ENCODE assay signal across 14 mouse cellular contexts in genomic region chr7:133205704-133206103, GRCm38 (mm10).
A peak's percentile ranks its signal among the peaks of the same experiment; 100 is the strongest.
DNase-seq lines count a peak whose midpoint lies in the region; ATAC-seq and TF ChIP-seq lines count a peak whose summit lies in the region.
"Had no signal": no experiment of that assay in that cellular context is flagged by ENCODE, and none has a peak within 500 bp of the region (broad histone marks: within the 10 kb centered on the region; RNA-seq: fewer than 3 reads in every experiment).

No protein-coding gene starts in this region.

- ATAC-seq in intestine, embryonic 14.5 days (replicated peaks; ENCODE audit: low FRiP score, low TSS enrichment, low read depth): no peak
- ATAC-seq in intestine, postnatal 0 days: no peak
- ATAC-seq: forebrain, embryonic 13.5 days had no signal

- 19% methylated on average over 7 of the region's 7 CpGs for WGBS in intestine, embryonic 14.5 days
- WGBS in intestine, postnatal 0 days: 22% methylated on average over 7 of the region's 7 CpGs
- 6% methylated on average over 7 of the region's 7 CpGs for WGBS in forebrain, embryonic 10.5 days

- TF ChIP-seq CTCF in intestine, postnatal 0 days (IDR thresholded peaks at IDR 0.05; ENCODE audit: low read depth): no peak

- no peak overlapping the region for H3K9ac ChIP-seq in intestine, embryonic 14.5 days (ENCODE audit: low read length)
- H3K9ac ChIP-seq in intestine, postnatal 0 days (ENCODE audit: low read depth, low read length): no peak overlapping the region
- H3K9ac ChIP-seq in ES-E14 (ENCODE audit: insufficient read depth, low read depth, low read length, poor library complexity, severe bottlenecking): no peak overlapping the region
- H3K9ac ChIP-seq: embryonic facial prominence, embryonic 12.5 days; forebrain, embryonic 13.5 days; limb, embryonic 13.5 days had no signal

- no peaks in the 10 kb centered on the region for H3K27me3 ChIP-seq in intestine, embryonic 14.5 days (replicated peaks; ENCODE audit: control insufficient read depth, insufficient read depth, low read length)
- no peaks in the 10 kb centered on the region for H3K27me3 ChIP-seq in intestine, postnatal 0 days (replicated peaks; ENCODE audit: control insufficient read depth, insufficient read depth, low read length)
- peaks cover 12% of the 10 kb centered on the region; the same call in 1 of the 2 replicates for H3K27me3 ChIP-seq in forebrain, embryonic 10.5 days (ENCODE audit: poor library complexity, severe bottlenecking)
- H3K27me3 ChIP-seq: embryonic facial prominence, embryonic 12.5 days had no signal

- intact Hi-C loops in heart, postnatal 14 days (cut with DNase I): no loop called here

- H3K27ac ChIP-seq in intestine, embryonic 14.5 days (ENCODE audit: low read depth): no peak overlapping the region
- H3K27ac ChIP-seq in intestine, postnatal 0 days (ENCODE audit: low read depth, low read length): no peak overlapping the region
- no peak overlapping the region for H3K27ac ChIP-seq in ES-E14 (ENCODE audit: insufficient read depth, low read depth, low read length, poor library complexity, severe bottlenecking)
- no peak overlapping the region for H3K27ac ChIP-seq in forebrain, embryonic 10.5 days
- H3K27ac ChIP-seq: embryonic facial prominence, embryonic 12.5 days; forebrain, embryonic 13.5 days; limb, embryonic 13.5 days had no signal

- no peaks in the 10 kb centered on the region for H3K36me3 ChIP-seq in intestine, embryonic 14.5 days (ENCODE audit: control insufficient read depth, insufficient read depth, low read length)
- no peaks in the 10 kb centered on the region for H3K36me3 ChIP-seq in intestine, postnatal 0 days (ENCODE audit: control insufficient read depth, insufficient read depth)
- H3K36me3 ChIP-seq in ES-E14 (ENCODE audit: control insufficient read depth, insufficient read depth, low read length, poor library complexity, severe bottlenecking): no peaks in the 10 kb centered on the region
- H3K36me3 ChIP-seq in forebrain, embryonic 10.5 days (replicated peaks): no peaks in the 10 kb centered on the region
- H3K36me3 ChIP-seq: embryonic facial prominence, embryonic 12.5 days; limb, embryonic 13.5 days had no signal

- no peak overlapping the region for H3K4me3 ChIP-seq in intestine, embryonic 14.5 days (ENCODE audit: low read depth, low read length)
- no peak overlapping the region for H3K4me3 ChIP-seq in intestine, postnatal 0 days (ENCODE audit: low read depth, low read length)
- no peak overlapping the region for H3K4me3 ChIP-seq in ES-E14 (ENCODE audit: insufficient read depth in 1 of 2, low read depth in 1 of 2, low read length in 2 of 2, poor library complexity in 1 of 2, severe bottlenecking in 1 of 2)
- no peak overlapping the region for H3K4me3 ChIP-seq in forebrain, embryonic 10.5 days
- H3K4me3 ChIP-seq: embryonic facial prominence, embryonic 12.5 days; forebrain, embryonic 13.5 days; limb, embryonic 13.5 days had no signal

- in situ Hi-C loops in ES-E14 (cut with MboI; ENCODE audit: low sequenced_read_pairs in 2 of 2, unreplicated experiment in 2 of 2): no loop called here

- no peaks in the 10 kb centered on the region for H3K9me3 ChIP-seq in intestine, embryonic 14.5 days (ENCODE audit: control insufficient read depth, low read length)
- no peaks in the 10 kb centered on the region for H3K9me3 ChIP-seq in intestine, postnatal 0 days (ENCODE audit: control insufficient read depth)
- no peaks in the 10 kb centered on the region for H3K9me3 ChIP-seq in ES-E14 (ENCODE audit: control insufficient read depth, insufficient read depth, low read depth, low read length)
- no peaks in the 10 kb centered on the region for H3K9me3 ChIP-seq in forebrain, embryonic 10.5 days
- H3K9me3 ChIP-seq: embryonic facial prominence, embryonic 12.5 days; forebrain, embryonic 13.5 days; limb, embryonic 13.5 days had no signal

- peak; percentile 27 for DNase-seq in embryo, embryonic 9.5 days (ENCODE audit: extremely low spot score)
- no peak for DNase-seq in embryo, embryonic 10.5 days (ENCODE audit: low spot score)
- DNase-seq in intestine, embryonic 14.5 days (ENCODE audit: low spot score): no peak
- peak; percentile 54 for DNase-seq in ES-E14 (ENCODE audit: low read depth, low spot score)
- peak; percentile 7 to 21 for DNase-seq in heart, postnatal 14 days
- DNase-seq in adipocyte (ENCODE audit: low spot score): no peak
- DNase-seq in forebrain, embryonic 10.5 days (ENCODE audit: extremely low spot score, low spot score): no peak
- DNase-seq: adrenal gland, postnatal 14 days; gastrocnemius, postnatal 25 days; lung, postnatal 10 days had no signal

- 0 out of 2 replicates have a peak overlapping the region, but pooled peaks have one; percentile 13 for H3K4me2 ChIP-seq in intestine, embryonic 14.5 days (ENCODE audit: low read length)
- no peak overlapping the region; the same call in 1 of the 2 replicates for H3K4me2 ChIP-seq in intestine, postnatal 0 days (replicated peaks; ENCODE audit: low read depth)
- H3K4me2 ChIP-seq: embryonic facial prominence, embryonic 12.5 days; forebrain, embryonic 13.5 days; limb, embryonic 13.5 days had no signal

- peaks cover 3% of the 10 kb centered on the region; the same call in 1 of the 2 replicates for H3K4me1 ChIP-seq in intestine, embryonic 14.5 days (replicated peaks; ENCODE audit: control insufficient read depth, insufficient read depth, low read length)
- no peaks in the 10 kb centered on the region for H3K4me1 ChIP-seq in intestine, postnatal 0 days (replicated peaks; ENCODE audit: control insufficient read depth, insufficient read depth, low read length)
- H3K4me1 ChIP-seq in ES-E14 (ENCODE audit: control insufficient read depth in 2 of 2, insufficient read depth in 2 of 2, low read length in 2 of 2, poor library complexity in 1 of 2): 0 out of 4 replicates have a peak, but pooled peaks cover 0 to 2% of the 10 kb centered on the region in 2 experiments
- peaks cover 21% of the 10 kb centered on the region for H3K4me1 ChIP-seq in forebrain, embryonic 10.5 days
- H3K4me1 ChIP-seq: embryonic facial prominence, embryonic 12.5 days had no signal

TF ChIP-seq in ES-E14, 5 proteins besides CTCF, POLR2A, EP300 and RAD21:
- TF ChIP-seq ZNF384 (IDR thresholded peaks at IDR 0.05; ENCODE audit: low read depth, low read length): no peak
- TF ChIP-seq HCFC1 (IDR thresholded peaks at IDR 0.05; ENCODE audit: borderline replicate concordance, insufficient read depth, low read length): no peak

Comparison
In these comparisons a context has a peak if more than half of its experiments do, and no peak if none do; other contexts are left out.
1. DNase-seq: peak in embryo, embryonic 9.5 days (single experiment), ES-E14 (single experiment) and heart, postnatal 14 days (2 of 2); none in embryo, embryonic 10.5 days (single experiment), intestine, embryonic 14.5 days (single experiment), adipocyte (single experiment) and forebrain, embryonic 10.5 days (single experiment).